Mouse (Mus musculus): ENCODE measurements around the gene Nrm.

The Nrm gene

DNA sequence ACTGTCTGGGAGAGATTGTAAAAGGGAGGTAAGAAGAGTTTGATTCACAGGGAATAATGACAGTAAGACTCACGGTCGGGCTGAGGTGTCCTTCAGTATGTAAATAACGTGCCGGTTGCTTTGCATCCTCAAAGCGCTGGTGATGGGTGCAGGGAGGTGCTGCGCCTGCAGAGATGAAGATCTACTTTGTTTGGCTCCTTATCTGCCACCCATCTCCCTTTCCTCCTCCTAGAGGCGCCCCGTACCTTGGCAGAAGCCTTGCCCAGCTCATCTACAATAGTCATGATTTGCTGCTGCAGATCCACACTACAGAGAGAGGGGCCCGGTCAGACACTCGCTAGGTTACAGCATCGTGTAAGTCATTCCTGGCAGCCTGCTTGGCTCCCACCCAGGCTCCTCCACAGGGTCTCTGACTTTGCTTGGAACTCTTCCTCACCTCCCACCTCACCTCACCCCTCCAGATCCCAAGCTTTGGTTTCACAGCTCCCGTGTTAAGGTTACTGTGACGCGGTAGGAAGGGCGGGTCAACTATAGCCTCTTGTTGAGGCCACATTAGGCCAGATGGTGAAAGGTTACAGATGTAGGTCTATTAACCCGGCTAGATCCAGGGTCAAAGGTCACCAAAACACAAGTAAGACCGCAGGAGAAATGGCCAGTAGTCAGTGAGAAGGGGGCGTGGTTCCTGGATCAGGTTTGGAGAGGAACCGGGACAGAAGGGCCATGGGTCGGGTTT, 48.2 kb downstream of the Nrm start:
- DNase-seq = no peak

GRCm38 (mm10) chr17:35909919-35910369, 48.8 kb downstream of the Nrm start, which contains the start of gene Atat1:
Gene Atat1 (minus strand): TSS chr17:35910075.
- peak; percentile 98 for DNase-seq

- no peak for DNase-seq
Measured at GRCm38 (mm10) chr17:35914975-35915374, 53.9 kb downstream of the Nrm start.
